Mouse (Mus musculus) brain, embryonic 14.5 days (tissue): ENCODE results near the gene Sumo1. TPM values are rescaled to one million over a fixed set of nuclear protein-coding genes. Genes with fewer than 3 reads are reported as not detected.
A peak's percentile ranks its signal among the peaks of the same experiment; 100 is the strongest.
"Not testable (repeated sequence)": the region's sequence is repeated elsewhere in the genome, so short reads cannot be mapped to it uniquely, and the experiment has no call there.

Experiments
- DNase-seq: peaks from one replicate; pipeline ENCODE4 v3.0.0-alpha.2; 2011; ENCODE audit warnings: low read depth
- CTCF ChIP-seq: fragments of 200-500 bp; IDR thresholded peaks from 2 replicates; pipeline ENCODE4 v1.5.1; 2012; ENCODE audit warnings: inconsistent platforms, mild to moderate bottlenecking, moderate library complexity, borderline replicate concordance; ENCODE audit not compliant: insufficient read depth, insufficient read length; ENCODE audit errors: extremely low read depth
- POLR2A ChIP-seq: fragments of 200-500 bp; IDR thresholded peaks from 2 replicates; pipeline ENCODE4 v1.6.1; 2012; ENCODE audit warnings: mild to moderate bottlenecking, inconsistent platforms, borderline replicate concordance; ENCODE audit not compliant: poor library complexity, insufficient read depth, insufficient read length, severe bottlenecking; ENCODE audit errors: extremely low read depth
- polyA plus RNA-seq: library from polyadenylated mRNA; depleted of rRNA; stranded (reverse); fragments of >200 nt; gene quantifications from 2 replicates; pipeline ENCODE4 v1.2.3, GENCODE M21; 2012

Sumo1 gene
- polyA plus RNA-seq, 1 experiment, result 122 TPM

DNA sequence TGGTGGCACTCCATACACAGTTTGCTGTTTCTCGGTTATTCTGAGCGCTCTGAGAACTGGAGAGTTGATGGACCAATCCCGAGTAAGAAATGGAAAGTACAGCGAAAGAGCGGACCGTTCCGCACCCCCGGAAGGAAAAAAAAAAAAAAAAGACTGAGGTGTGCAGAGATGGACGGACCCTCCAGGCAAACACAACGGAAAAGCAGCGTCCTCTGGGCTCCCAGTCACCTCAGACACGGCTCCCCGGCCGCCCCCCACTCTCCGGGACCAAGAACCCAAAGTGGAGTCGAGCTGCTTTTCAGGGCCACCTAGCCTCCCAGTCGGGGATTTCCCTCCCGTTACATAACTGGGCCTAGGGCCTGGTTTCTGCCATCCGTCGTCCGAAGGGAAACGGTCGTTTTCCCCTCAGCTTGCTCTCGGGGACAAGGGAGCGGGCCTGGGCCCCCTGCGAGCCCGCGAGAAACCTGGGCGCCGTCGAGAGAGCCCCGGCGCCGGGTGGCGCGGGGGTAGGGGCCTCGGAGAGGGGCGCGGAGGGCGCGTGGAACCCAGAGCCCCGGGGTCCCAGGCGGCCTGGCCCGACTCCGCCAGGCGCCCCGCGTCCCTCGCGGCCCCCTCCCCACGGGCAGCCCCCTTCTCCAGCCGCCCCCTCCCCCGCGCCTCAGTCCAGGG, 538 bp downstream of the Sumo1 start:
- peak; percentile 33 for DNase-seq

DNA sequence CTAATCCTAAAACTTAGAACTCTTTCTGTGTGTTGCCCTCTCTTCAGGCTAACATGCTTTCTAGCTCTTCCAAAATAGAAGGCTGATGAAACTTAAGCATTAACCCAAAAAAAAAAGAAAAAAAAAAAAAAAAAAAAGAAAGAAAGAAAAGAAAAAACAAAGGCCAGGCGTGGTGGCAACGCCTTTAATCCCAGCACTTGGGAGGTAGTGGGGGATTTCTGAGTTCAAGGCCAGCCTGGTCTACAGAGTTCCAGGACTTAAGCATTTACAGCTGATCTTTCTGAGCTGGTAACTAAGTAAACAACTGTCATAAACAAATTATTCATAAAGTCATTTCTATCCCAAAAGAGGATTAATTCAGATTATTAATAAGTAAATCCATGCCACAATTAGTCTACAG, 1.8 kb downstream of the Sumo1 start:
- DNase-seq, result no peak
- TF ChIP-seq POLR2A (no peak), CTCF (no peak)

More for the DNA sequence above, 538 bp downstream of the Sumo1 start:
- TF ChIP-seq CTCF (no peak), POLR2A (no peak)

DNA sequence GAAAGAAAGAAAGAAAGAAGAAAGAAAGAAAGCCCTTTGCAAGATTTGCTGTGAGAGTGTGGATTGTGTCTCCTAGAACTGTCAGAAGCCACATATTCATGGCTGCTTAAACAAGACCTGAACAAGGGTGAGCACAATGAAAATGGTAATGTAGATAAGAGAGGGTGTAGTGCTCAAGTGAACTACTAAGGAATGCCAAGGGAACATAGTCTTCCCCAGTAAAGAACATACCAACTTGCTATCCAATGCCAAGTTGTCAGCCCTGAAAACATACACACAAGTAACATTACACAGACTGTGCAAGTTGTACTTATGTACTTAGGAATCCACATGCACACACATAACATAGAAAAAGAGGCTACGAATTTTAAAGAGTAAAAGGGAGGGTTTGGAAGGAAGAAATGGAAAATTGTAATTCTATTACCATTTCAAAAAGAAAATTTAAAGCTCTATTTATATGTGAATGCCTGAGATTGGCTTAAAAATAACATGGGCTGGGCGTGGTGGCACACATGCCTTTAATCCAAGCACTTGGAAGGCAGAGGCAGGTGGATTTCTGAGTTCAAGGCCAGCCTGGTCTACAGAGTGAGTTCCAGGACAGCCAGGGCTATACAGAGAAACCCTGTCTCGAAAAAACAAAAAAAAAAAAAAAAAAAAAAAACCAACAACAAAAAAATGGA, 7.0 kb downstream of the Sumo1 start:
- DNase-seq, result no peak
- TF ChIP-seq CTCF, result no peak

DNA sequence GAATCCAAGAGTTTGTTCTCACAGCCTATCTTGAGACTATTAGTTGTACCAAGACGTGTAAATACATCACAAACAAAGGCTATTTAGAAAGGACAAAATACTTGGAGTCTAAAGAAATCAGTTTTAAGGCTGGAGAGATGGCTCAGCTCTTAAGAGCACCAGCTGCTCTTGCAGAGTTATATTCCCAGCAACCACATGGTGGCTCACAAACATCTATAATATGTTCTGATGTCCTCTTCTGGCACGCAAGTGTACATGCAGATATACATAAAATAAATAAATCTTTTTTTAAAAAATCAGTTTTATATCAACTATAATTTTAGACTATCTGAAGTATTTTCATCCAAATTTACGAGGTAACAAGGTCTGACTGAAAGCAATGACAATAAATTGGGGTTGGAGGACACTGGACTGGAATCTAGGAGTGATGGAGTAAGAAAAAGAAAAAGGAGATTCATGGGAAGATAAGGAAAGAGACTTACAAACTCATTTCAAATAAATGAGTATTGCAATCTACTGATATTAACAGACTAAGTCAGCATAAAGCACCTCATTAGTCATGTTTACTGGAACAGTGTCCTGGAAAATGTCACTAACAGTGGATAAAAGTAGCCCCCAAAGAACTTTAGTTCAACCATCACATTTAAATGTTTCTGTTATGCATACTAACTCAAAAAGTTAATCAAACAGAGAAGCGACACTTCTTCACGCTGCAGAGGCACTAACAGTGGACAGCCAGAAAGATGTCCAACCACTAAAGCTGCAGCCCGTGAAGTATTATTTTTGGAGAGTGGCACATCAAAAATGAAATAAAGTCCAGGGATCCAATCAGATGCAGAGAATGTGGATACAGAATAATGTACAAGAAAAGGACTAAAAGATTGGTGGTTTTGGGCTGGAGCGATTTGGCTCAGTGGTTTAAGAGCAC, 14.1 kb downstream of the Sumo1 start:
- no peak for TF ChIP-seq CTCF
- no peak for TF ChIP-seq POLR2A
- DNase-seq, result no peak

DNA sequence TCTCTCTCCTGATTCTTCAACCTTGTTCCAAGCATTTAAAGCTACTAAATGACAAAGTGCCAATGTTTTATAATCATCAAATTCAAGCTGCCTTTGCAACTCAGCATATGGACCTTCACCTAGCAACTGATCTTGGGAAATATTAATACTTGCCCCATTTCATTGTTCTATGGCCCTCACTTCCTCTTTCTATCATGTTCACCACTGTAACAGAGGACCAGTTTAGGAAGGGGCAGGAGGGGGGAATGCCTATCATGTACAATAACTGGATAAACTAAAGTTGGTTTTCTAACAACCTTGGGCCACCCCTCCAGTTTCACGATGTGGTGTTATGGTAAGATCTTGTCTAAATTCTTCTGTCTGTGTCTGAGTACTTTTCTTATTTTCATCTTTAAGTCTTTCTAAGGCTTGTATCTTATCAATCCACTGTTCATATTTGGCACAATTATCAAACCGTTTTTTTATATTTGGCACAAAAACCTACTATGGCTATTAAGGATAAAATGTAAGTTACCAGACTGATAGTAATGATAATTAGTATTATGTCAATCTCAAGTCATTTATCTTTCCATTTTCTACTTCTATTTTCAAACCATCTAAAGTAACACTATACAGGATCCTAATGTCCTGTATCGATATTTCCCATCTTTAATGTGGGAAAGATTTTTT, 17.3 kb downstream of the Sumo1 start:
- no peak for TF ChIP-seq CTCF
- no peak for TF ChIP-seq POLR2A
- no peak for DNase-seq

DNA sequence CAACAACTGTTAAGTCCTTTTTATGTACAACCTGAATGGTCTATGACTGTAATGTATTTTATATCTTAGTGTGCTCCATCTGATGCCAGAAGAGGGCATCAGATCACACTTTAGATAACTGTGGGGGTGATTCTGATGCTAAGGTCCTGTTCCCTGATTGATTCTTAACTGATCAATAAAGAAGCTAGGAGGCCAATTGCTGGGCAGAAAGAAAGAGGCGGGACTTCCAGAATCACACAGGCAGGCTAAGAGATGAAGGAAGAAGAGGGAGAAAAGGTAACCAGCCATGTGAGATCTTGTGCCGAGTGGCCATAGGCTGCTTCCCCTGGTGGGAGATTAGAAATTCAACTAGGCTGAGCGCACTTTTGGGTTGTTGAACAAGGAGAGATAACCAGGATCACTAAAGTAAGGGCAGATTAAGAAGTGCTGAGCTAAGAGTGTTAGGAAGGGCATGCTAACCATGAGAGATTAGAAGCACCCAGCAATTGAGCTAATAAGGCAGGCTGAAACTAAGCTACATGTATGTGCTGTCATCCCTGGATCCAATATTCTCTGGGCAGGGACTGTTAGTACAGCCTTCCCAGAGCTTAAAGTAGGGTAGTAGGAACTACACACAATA, 19.3 kb downstream of the Sumo1 start:
- no peak for TF ChIP-seq POLR2A
- TF ChIP-seq CTCF, result no peak
- DNase-seq, result no peak

DNA sequence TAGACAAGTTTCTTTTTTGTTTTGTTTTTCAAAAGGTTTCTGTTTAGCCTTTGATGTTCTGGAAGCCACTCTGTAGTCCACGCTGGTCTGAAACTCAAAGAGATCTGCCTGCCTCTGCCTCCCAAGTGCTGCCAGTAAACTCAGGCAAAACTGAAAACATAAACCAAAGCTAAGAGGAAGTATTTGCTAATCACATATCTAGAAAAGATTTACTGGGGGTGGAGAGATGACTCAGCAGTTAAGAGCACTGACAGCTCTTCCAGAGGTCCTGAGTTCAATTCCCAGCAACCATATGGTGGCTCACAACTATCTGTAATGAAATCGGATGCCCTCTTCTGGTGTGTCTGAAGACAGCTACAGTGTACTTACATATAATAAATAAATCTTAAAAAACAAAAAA, 24.1 kb downstream of the Sumo1 start:
- not testable (repeated sequence) for DNase-seq

DNA sequence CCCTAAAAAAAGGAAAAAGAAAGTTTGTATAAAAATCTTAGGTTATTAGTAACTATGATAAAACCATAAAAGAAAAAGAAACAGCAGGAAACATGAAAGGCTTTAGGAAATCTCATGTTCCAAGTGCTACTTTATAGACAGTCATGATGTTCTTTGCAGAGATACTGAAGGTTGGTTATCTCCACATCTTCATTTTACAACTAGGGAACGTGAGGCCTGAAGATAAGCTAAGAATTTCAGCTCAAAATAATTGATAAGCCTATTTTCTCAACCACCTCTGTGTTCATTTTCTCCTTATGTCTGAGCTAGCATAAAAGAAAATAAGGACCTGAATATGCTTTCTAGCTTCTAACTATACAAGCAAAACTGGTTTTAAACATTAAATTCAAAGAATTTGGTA, 28.1 kb downstream of the Sumo1 start:
- TF ChIP-seq CTCF, result no peak
- no peak for TF ChIP-seq POLR2A
- no peak for DNase-seq

DNA sequence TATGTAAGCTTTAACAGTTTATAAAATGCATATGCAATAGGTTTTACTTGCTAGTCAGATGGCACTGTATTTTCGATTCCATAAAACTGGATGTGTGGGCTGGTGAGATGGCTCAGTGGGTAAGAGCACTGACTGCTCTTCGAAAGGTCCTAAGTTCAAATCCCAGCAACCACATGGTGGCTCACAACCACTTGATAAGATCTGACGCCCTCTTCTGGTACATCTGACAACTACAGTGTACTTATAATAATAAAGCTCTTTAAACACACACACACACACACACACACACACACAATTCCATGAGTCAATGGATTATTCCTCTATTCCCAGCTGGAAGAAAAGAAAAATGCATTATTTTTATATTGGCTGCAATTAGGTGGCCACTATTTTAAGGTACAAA, 32.3 kb downstream of the Sumo1 start:
- TF ChIP-seq POLR2A (no peak), CTCF (no peak)
- no peak for DNase-seq

DNA sequence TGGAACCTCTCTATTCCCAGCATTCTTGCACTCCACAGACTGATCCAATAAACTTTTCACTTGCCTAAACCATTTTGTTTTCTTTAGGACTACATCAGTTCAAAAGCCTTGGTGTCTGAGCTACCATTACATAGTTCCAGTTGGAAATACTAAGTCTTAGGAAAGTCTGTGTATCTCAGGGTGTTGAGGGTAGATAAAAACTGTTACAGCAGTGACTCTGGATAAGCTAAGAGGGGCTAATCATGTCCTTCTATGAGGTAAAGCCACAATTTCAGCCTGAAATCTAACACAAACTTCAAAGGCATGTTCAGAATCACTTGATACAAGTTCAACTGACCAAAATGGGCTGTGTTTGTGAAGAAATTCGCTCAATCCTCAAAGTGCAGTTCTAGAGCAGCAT, 34.3 kb downstream of the Sumo1 start:
- DNase-seq, result no peak
- TF ChIP-seq CTCF (no peak), POLR2A (no peak)

DNA sequence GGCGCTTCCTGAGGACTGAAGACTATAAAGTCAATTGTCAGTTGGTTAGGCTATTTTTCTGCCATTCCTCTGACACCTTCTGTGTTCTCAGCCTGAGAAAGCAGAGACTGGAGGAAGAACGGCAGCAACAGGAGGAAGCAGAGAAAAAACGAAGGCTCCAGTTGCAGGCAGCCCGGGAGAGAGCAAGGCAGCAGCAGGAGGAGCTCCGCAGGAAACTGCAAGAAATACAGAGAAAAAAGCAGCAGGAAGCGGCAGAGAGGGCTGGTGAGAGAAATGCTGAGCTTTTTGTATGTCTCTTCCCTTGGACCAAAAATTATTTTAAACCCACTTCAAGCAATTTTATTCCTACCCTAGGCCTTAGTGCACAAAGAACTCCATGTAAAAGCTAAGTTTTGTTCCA, 37.6 kb downstream of the Sumo1 start:
- DNase-seq, result no peak
- no peak for TF ChIP-seq POLR2A
- no peak for TF ChIP-seq CTCF
